Mouse (Mus musculus) layer of hippocampus, adult 9-10 months (tissue): Measurements from ENCODE around the gene Elfn2.

Experiments
- DNase-seq: peaks from one replicate; pipeline ENCODE4 v3.0.0; 2022; ENCODE audit warnings: low spot score

The Elfn2 gene

GRCm38 (mm10) chr15:78718290-78719250 is at the start of gene Elfn2:
Gene Elfn2 (minus strand): TSS chr15:78718771.
- DNase-seq: no peak

- DNase-seq: no peak
Measured at GRCm38 (mm10) chr15:78763704-78764103, 45.1 kb upstream of the Elfn2 start.

- no peak for DNase-seq
Measured at GRCm38 (mm10) chr15:78763210-78763609, 44.6 kb upstream of the Elfn2 start.

GRCm38 (mm10) chr15:78761112-78761511 is 42.5 kb upstream of the Elfn2 start:
- no peak for DNase-seq

- DNase-seq: no peak
Measured at GRCm38 (mm10) chr15:78758132-78758531, 39.6 kb upstream of the Elfn2 start.

GRCm38 (mm10) chr15:78755966-78756725 is 37.6 kb upstream of the Elfn2 start:
- DNase-seq: no peak

GRCm38 (mm10) chr15:78755226-78755625 is 36.7 kb upstream of the Elfn2 start:
- no peak for DNase-seq

GRCm38 (mm10) chr15:78754144-78754543 is 35.6 kb upstream of the Elfn2 start:
- no peak for DNase-seq

GRCm38 (mm10) chr15:78752991-78753390 is 34.4 kb upstream of the Elfn2 start:
- no peak for DNase-seq

GRCm38 (mm10) chr15:78750608-78751350 is 32.2 kb upstream of the Elfn2 start:
- DNase-seq: no peak

GRCm38 (mm10) chr15:78749855-78750254 is 31.3 kb upstream of the Elfn2 start:
- DNase-seq: no peak

GRCm38 (mm10) chr15:78744206-78744605 is 25.6 kb upstream of the Elfn2 start:
- peak; percentile 79 for DNase-seq

- DNase-seq: no peak
Measured at GRCm38 (mm10) chr15:78742831-78743230, 24.3 kb upstream of the Elfn2 start.

- no peak for DNase-seq
Measured at GRCm38 (mm10) chr15:78740662-78741061, 22.1 kb upstream of the Elfn2 start.

- DNase-seq: no peak
Measured at GRCm38 (mm10) chr15:78737146-78737545, 18.6 kb upstream of the Elfn2 start.

- DNase-seq: no peak
Measured at GRCm38 (mm10) chr15:78736681-78737100, 18.1 kb upstream of the Elfn2 start.

GRCm38 (mm10) chr15:78736181-78736579 is 17.6 kb upstream of the Elfn2 start:
- DNase-seq: no peak

GRCm38 (mm10) chr15:78735431-78736180 is 17.0 kb upstream of the Elfn2 start:
- no peak for DNase-seq

- no peak for DNase-seq
Measured at GRCm38 (mm10) chr15:78731830-78732229, 13.3 kb upstream of the Elfn2 start.

- no peak for DNase-seq
Measured at GRCm38 (mm10) chr15:78730315-78731049, 11.9 kb upstream of the Elfn2 start.

- DNase-seq: no peak
Measured at GRCm38 (mm10) chr15:78726697-78727096, 8.1 kb upstream of the Elfn2 start.
